Mouse (Mus musculus) bone marrow macrophage, adult 2 months (primary cell): Measurements from ENCODE around the gene Pdia5.

Experiments
- CTCF ChIP-seq: IDR thresholded peaks from 2 replicates; pipeline ENCODE4 v1.5.1; 2012; ENCODE audit warnings: low read depth, mild to moderate bottlenecking, low read length, moderate library complexity
- POLR2A ChIP-seq: IDR thresholded peaks from 2 replicates; pipeline ENCODE4 v1.6.1; 2012; ENCODE audit warnings: mild to moderate bottlenecking, low read depth, low read length, borderline replicate concordance

DNA sequence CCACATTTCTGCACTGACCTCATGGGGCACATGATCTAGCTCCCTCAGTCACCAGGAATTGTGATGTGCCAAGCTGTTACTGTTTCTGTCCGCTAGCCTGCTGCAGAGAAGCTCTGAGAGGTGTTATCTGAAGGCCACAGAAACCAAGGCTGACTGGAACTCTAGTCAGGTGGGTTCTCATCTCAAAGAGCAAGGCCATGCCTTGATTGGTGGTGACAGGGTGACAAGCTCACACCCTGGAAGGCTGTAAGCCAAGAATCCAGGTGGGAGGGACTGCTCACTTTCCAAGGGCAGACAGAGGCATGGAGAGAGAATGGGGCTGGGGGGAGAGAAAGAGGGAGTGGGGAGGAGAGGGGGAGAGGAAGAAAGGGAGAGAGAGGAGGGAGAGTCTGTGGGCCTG lies 51.6 kb downstream of the Pdia5 start:
- no peak for TF ChIP-seq POLR2A
- TF ChIP-seq CTCF = no peak
